Mouse (Mus musculus) heart, embryonic 13.5 days (tissue): ENCODE measurements around the gene Gmnc. TPM values are rescaled to one million over a fixed set of nuclear protein-coding genes. Genes with fewer than 3 reads are reported as not detected.

ENCODE experiments used
- ATAC-seq: fragments of 200-750 bp; cut with Nextera tagmentation; 2 replicates; pipeline ENCODE4 v1.8.0; 2017; ENCODE audit warnings: moderate TSS enrichment; ENCODE audit not compliant: insufficient number of reproducible peaks, low FRiP score, low TSS enrichment; ENCODE audit errors: extremely low read depth
- H3K27ac ChIP-seq: fragments of 300-500 bp; sonication (generic); replicated peaks from 2 replicates; pipeline ENCODE4 v1.5.1; 2015; ENCODE audit warnings: moderate library complexity, mild to moderate bottlenecking, inconsistent platforms
- H3K27me3 ChIP-seq: fragments of 300-500 bp; sonication (generic); replicated peaks from 2 replicates; pipeline ENCODE4 v1.6.1; 2015; ENCODE audit warnings: mild to moderate bottlenecking, inconsistent platforms
- H3K36me3 ChIP-seq: fragments of 300-500 bp; sonication (generic); 2 replicates; pipeline ENCODE4 v1.6.1; 2015; ENCODE audit warnings: mild to moderate bottlenecking, inconsistent platforms
- H3K4me1 ChIP-seq: fragments of 300-500 bp; sonication (generic); 2 replicates; pipeline ENCODE4 v1.6.1; 2015; ENCODE audit warnings: inconsistent platforms
- H3K4me2 ChIP-seq: fragments of 300-500 bp; sonication (generic); 2 replicates; pipeline ENCODE4 v1.6.1; 2015; ENCODE audit warnings: inconsistent platforms, mild to moderate bottlenecking, moderate library complexity
- H3K4me3 ChIP-seq: fragments of 300-500 bp; sonication (generic); 2 replicates; pipeline ENCODE4 v1.5.1; 2015; ENCODE audit warnings: moderate library complexity, mild to moderate bottlenecking, inconsistent platforms
- H3K9ac ChIP-seq: fragments of 300-500 bp; sonication (generic); 2 replicates; pipeline ENCODE4 v1.6.1; 2015; ENCODE audit warnings: inconsistent platforms, mild to moderate bottlenecking, moderate library complexity
- H3K9me3 ChIP-seq: fragments of 300-500 bp; sonication (generic); 2 replicates; pipeline ENCODE4 v1.6.1; 2016; ENCODE audit warnings: inconsistent platforms
- WGBS: fragments of 180-500 bp; shearing (Covaris S2); methylation state at CpG from one replicate; pipeline ENCODE4 v1.1.7; 2015; ENCODE audit warnings: mixed read lengths; 5-methylcytosine and 5-hydroxymethylcytosine counted together
- polyA plus RNA-seq: library from polyadenylated mRNA; unstranded; fragments of >200 nt; fragmentation: Nextera tagmentation; extraction: Ambion mirVana; gene quantifications from 2 replicates; pipeline ENCODE4 v1.2.1, GENCODE M21; 2015

Gene Gmnc
- polyA plus RNA-seq, 1 experiment from 2014 or later, result not detected

- no peak for ATAC-seq
- H3K36me3 ChIP-seq, result no peaks in the 10 kb centered on the region
- H3K27ac ChIP-seq, result no peak overlapping the region
- H3K4me2 ChIP-seq, result peak overlapping the region; percentile 79
- H3K4me1 ChIP-seq, result peaks cover 5% of the 10 kb centered on the region; the same call in 1 of the 2 replicates
- H3K9me3 ChIP-seq, result no peaks in the 10 kb centered on the region
- peak overlapping the region; percentile 67 for H3K9ac ChIP-seq
- peak overlapping the region; percentile 52 for H3K4me3 ChIP-seq
- WGBS, result 1% methylated on average over 28 of the region's 28 CpGs
- peaks cover 28% of the 10 kb centered on the region for H3K27me3 ChIP-seq
Measured at GRCm38 (mm10) chr16:26967967-26968366, 23.5 kb downstream of the Gmnc start.

GRCm38 (mm10) chr16:26966830-26967229, 24.6 kb downstream of the Gmnc start:
- WGBS, result 72% methylated on average over 2 of the region's 2 CpGs
- no peak for ATAC-seq
- H3K9me3 ChIP-seq, result no peaks in the 10 kb centered on the region
- peaks cover 5% of the 10 kb centered on the region; the same call in 1 of the 2 replicates for H3K4me1 ChIP-seq
- no peaks in the 10 kb centered on the region for H3K36me3 ChIP-seq
- H3K27me3 ChIP-seq, result peaks cover 28% of the 10 kb centered on the region
- H3K4me3 ChIP-seq, result no peak overlapping the region
- no peak overlapping the region for H3K4me2 ChIP-seq
- H3K9ac ChIP-seq, result no peak overlapping the region
- H3K27ac ChIP-seq, result no peak overlapping the region

GRCm38 (mm10) chr16:26961971-26962370, 29.5 kb downstream of the Gmnc start:
- Histone ChIP-seq H3K27me3 (peaks cover 10% of the 10 kb centered on the region), H3K9me3 (no peaks in the 10 kb centered on the region), H3K4me2 (no peak overlapping the region), H3K27ac (no peak overlapping the region), H3K4me3 (no peak overlapping the region), H3K9ac (no peak overlapping the region), H3K4me1 (no peaks in the 10 kb centered on the region), H3K36me3 (no peaks in the 10 kb centered on the region)
- ATAC-seq, result no peak

GRCm38 (mm10) chr16:26951601-26952000, 39.9 kb downstream of the Gmnc start:
- no peak for ATAC-seq
- H3K4me3 ChIP-seq, result no peak overlapping the region
- H3K4me2 ChIP-seq, result no peak overlapping the region
- H3K9me3 ChIP-seq, result no peaks in the 10 kb centered on the region
- H3K9ac ChIP-seq, result no peak overlapping the region
- no peak overlapping the region for H3K27ac ChIP-seq
- H3K27me3 ChIP-seq, result no peaks in the 10 kb centered on the region
- H3K4me1 ChIP-seq, result no peaks in the 10 kb centered on the region
- no peaks in the 10 kb centered on the region for H3K36me3 ChIP-seq
- WGBS, result 73% methylated on average over 3 of the region's 3 CpGs

GRCm38 (mm10) chr16:26950209-26950608, 41.2 kb downstream of the Gmnc start:
- no peaks in the 10 kb centered on the region for H3K4me1 ChIP-seq
- ATAC-seq, result no peak
- H3K9me3 ChIP-seq, result no peaks in the 10 kb centered on the region
- H3K4me3 ChIP-seq, result no peak overlapping the region
- no peak overlapping the region for H3K27ac ChIP-seq
- 43% methylated on average over 4 of the region's 4 CpGs for WGBS
- no peaks in the 10 kb centered on the region for H3K36me3 ChIP-seq
- H3K4me2 ChIP-seq, result no peak overlapping the region
- H3K9ac ChIP-seq, result no peak overlapping the region
- no peaks in the 10 kb centered on the region for H3K27me3 ChIP-seq

- no peak for ATAC-seq
- Histone ChIP-seq H3K9ac (no peak overlapping the region), H3K4me1 (no peaks in the 10 kb centered on the region), H3K27ac (no peak overlapping the region), H3K9me3 (no peaks in the 10 kb centered on the region), H3K4me3 (no peak overlapping the region), H3K4me2 (no peak overlapping the region), H3K27me3 (no peaks in the 10 kb centered on the region), H3K36me3 (no peaks in the 10 kb centered on the region)
- 70% methylated on average over 1 of the region's 1 CpGs for WGBS
Measured at GRCm38 (mm10) chr16:26903968-26904367, 87.5 kb downstream of the Gmnc start.

GRCm38 (mm10) chr16:26901471-26901870, 90.0 kb downstream of the Gmnc start:
- H3K27ac ChIP-seq, result no peak overlapping the region
- H3K4me2 ChIP-seq, result no peak overlapping the region
- no peak for ATAC-seq
- H3K27me3 ChIP-seq, result no peaks in the 10 kb centered on the region
- H3K4me1 ChIP-seq, result no peaks in the 10 kb centered on the region
- H3K9ac ChIP-seq, result no peak overlapping the region
- WGBS, result 16% methylated on average over 4 of the region's 4 CpGs
- no peaks in the 10 kb centered on the region for H3K36me3 ChIP-seq
- no peak overlapping the region for H3K4me3 ChIP-seq
- no peaks in the 10 kb centered on the region for H3K9me3 ChIP-seq

GRCm38 (mm10) chr16:26886337-26886736, 105.1 kb downstream of the Gmnc start:
- no peaks in the 10 kb centered on the region for H3K9me3 ChIP-seq
- H3K4me2 ChIP-seq, result no peak overlapping the region
- H3K27me3 ChIP-seq, result no peaks in the 10 kb centered on the region
- H3K9ac ChIP-seq, result no peak overlapping the region
- H3K27ac ChIP-seq, result no peak overlapping the region
- no peak for ATAC-seq
- 52% methylated on average over 4 of the region's 4 CpGs for WGBS
- no peak overlapping the region for H3K4me3 ChIP-seq
- H3K4me1 ChIP-seq, result no peaks in the 10 kb centered on the region
- no peaks in the 10 kb centered on the region for H3K36me3 ChIP-seq

- ATAC-seq, result no peak
- Histone ChIP-seq H3K27ac (no peak overlapping the region), H3K27me3 (no peaks in the 10 kb centered on the region), H3K4me1 (no peaks in the 10 kb centered on the region), H3K36me3 (no peaks in the 10 kb centered on the region), H3K9me3 (no peaks in the 10 kb centered on the region), H3K9ac (no peak overlapping the region), H3K4me3 (no peak overlapping the region), H3K4me2 (no peak overlapping the region)
- WGBS, result 68% methylated on average over 3 of the region's 3 CpGs
Measured at GRCm38 (mm10) chr16:26876885-26877284, 114.6 kb downstream of the Gmnc start.
